Mouse (Mus musculus) lung, postnatal 0 days (tissue): ENCODE data around the gene Rad52.
A peak's percentile ranks its signal among the peaks of the same experiment; 100 is the strongest.

ENCODE experiments used
- CTCF ChIP-seq: IDR thresholded peaks from 2 replicates; pipeline ENCODE4 v1.5.1; 2016; ENCODE audit warnings: antibody characterized with exemption, mild to moderate bottlenecking
- EP300 ChIP-seq: IDR thresholded peaks from 2 replicates; pipeline ENCODE4 v1.6.1; 2016; ENCODE audit warnings: antibody characterized with exemption, mild to moderate bottlenecking, control low read depth

DNA sequence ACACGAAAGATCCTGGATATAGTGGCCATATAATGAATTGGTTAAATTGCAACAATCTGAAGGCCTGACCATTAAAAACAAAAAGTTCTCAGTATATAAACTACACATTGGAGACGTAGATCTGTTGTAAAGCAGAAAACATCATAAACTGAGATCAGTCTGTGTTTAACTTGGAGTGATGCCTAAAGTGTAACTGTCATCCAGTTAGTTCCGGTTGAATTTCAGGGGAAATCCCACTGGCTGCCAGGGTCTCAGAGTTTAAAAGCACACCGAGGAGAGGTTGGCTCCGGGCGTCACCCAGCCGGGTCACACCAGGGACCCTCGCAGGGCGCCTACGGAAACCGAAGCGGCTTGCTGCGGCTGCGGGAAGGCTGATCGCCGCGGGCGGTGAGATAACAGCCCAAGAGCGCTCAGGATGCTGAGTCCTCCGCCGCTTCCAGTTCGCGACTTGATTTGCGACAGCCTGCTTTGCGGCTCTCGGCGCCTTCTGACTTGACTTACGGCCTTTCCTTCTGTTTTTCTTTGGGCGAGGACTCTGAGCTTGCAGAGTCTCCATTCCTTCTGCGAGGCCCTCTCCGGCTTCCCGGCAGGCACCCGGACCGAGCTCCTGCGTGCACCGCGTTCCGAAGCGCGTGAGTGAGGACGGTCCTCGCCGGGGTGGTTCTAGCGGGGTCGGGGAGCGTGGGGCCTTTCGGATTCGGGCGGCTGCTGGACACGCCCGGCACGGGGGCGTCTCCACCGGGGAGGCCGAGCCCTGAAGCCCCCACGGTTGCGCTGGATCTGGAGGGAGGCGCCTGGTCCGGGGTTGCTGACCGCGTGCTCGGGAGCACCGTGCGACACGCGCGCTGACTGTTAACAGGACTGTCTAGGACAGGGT is at the start of gene Rad52:
- TF ChIP-seq CTCF (no peak), EP300 (peak; percentile 43)
